Mouse (Mus musculus): Measurements from ENCODE around the gene Slc22a6. TPM values are rescaled to one million over a fixed set of nuclear protein-coding genes. Genes with fewer than 3 reads are reported as not detected.
A peak's percentile ranks its signal among the peaks of the same experiment; 100 is the strongest.

Slc22a6 gene
- polyA plus RNA-seq, 1 experiment from 2014 or later: 3.3 TPM

- no peak within 1 kb of the TSS for H3K9ac ChIP-seq
- peak within 1 kb of the TSS; percentile 83 for H3K4me2 ChIP-seq (replicated peaks)
- ATAC-seq (ENCODE audit: low FRiP score): no peak
- H3K9me3 ChIP-seq (replicated peaks): no peaks in the 10 kb centered on the region
- H3K27me3 ChIP-seq: peaks cover 17% of the 10 kb centered on the region
- H3K36me3 ChIP-seq: no peaks in the 10 kb centered on the region
- no peak within 1 kb of the TSS for H3K4me3 ChIP-seq
- whole genome bisulfite sequencing: 73% methylated on average over 9 of the region's 9 CpGs
- no peak within 1 kb of the TSS for H3K27ac ChIP-seq
- H3K4me1 ChIP-seq: peaks cover 14% of the 10 kb centered on the region
These were observed 45.6 kb downstream of the Slc22a6 start, which contains the start of gene Chrm1 for GRCm38 (mm10) chr19:8663360-8663839. Chrm1 (plus strand) TSS chr19:8663789.

GRCm38 (mm10) chr19:8663911-8664421 lies 46.1 kb downstream of the Slc22a6 start:
- Histone ChIP-seq H3K9ac (no peak overlapping the region), H3K27me3 (peaks cover 17% of the 10 kb centered on the region), H3K36me3 (no peaks in the 10 kb centered on the region), H3K4me2 (replicated peaks) (0 out of 2 replicates have a peak overlapping the region, but pooled peaks have one; percentile 17), H3K27ac (no peak overlapping the region), H3K4me3 (no peak overlapping the region), H3K9me3 (replicated peaks) (no peaks in the 10 kb centered on the region), H3K4me1 (peaks cover 14% of the 10 kb centered on the region)
- WGBS: 39% methylated on average over 9 of the region's 10 CpGs
- no peak for ATAC-seq (ENCODE audit: low FRiP score)

- no peak overlapping the region for H3K27ac ChIP-seq
- no peaks in the 10 kb centered on the region for H3K9me3 ChIP-seq (replicated peaks)
- no peak for ATAC-seq (ENCODE audit: low FRiP score)
- H3K4me2 ChIP-seq (replicated peaks): no peak overlapping the region
- H3K4me3 ChIP-seq: no peak overlapping the region
- no peak overlapping the region for H3K9ac ChIP-seq
- no peaks in the 10 kb centered on the region for H3K36me3 ChIP-seq
- peaks cover 17% of the 10 kb centered on the region for H3K27me3 ChIP-seq
- H3K4me1 ChIP-seq: peaks cover 14% of the 10 kb centered on the region
- 86% methylated on average over 3 of the region's 3 CpGs for WGBS
These were observed 47.0 kb downstream of the Slc22a6 start for GRCm38 (mm10) chr19:8664859-8665258.

GRCm38 (mm10) chr19:8665746-8666145 lies 47.9 kb downstream of the Slc22a6 start:
- Histone ChIP-seq H3K9ac (no peak overlapping the region), H3K27me3 (peaks cover 17% of the 10 kb centered on the region), H3K4me1 (peaks cover 14% of the 10 kb centered on the region), H3K9me3 (replicated peaks) (no peaks in the 10 kb centered on the region), H3K27ac (no peak overlapping the region), H3K36me3 (no peaks in the 10 kb centered on the region), H3K4me2 (replicated peaks) (no peak overlapping the region), H3K4me3 (no peak overlapping the region)
- WGBS: 52% methylated on average over 5 of the region's 5 CpGs
- ATAC-seq (ENCODE audit: low FRiP score): no peak

- no peak overlapping the region for H3K27ac ChIP-seq
- WGBS: 88% methylated on average over 3 of the region's 3 CpGs
- H3K9ac ChIP-seq: no peak overlapping the region
- H3K27me3 ChIP-seq: no peaks in the 10 kb centered on the region
- no peaks in the 10 kb centered on the region for H3K9me3 ChIP-seq (replicated peaks)
- H3K36me3 ChIP-seq: no peaks in the 10 kb centered on the region
- no peak overlapping the region for H3K4me2 ChIP-seq (replicated peaks)
- no peak overlapping the region for H3K4me3 ChIP-seq
- no peak for ATAC-seq (ENCODE audit: low FRiP score)
- H3K4me1 ChIP-seq: no peaks in the 10 kb centered on the region
These were observed 55.0 kb downstream of the Slc22a6 start for GRCm38 (mm10) chr19:8672859-8673258.

- Histone ChIP-seq H3K36me3 (no peaks in the 10 kb centered on the region), H3K9ac (no peak overlapping the region), H3K27me3 (no peaks in the 10 kb centered on the region), H3K27ac (no peak overlapping the region), H3K4me2 (replicated peaks) (no peak overlapping the region), H3K4me3 (no peak overlapping the region), H3K4me1 (no peaks in the 10 kb centered on the region), H3K9me3 (replicated peaks) (no peaks in the 10 kb centered on the region)
- ATAC-seq (ENCODE audit: low FRiP score): no peak
- WGBS: 70% methylated on average over 9 of the region's 9 CpGs
These were observed 55.7 kb downstream of the Slc22a6 start for GRCm38 (mm10) chr19:8673336-8674063.

Other genes starting within 250 kb of the Slc22a6 start
- gene Slc22a30, start 212.9 kb upstream of the Slc22a6 start, polyA plus RNA-seq (2016; fragmentation: Nextera tagmentation; extraction: Ambion mirVana): not detected in 2 replicates
- 0.89 and 0.93 TPM in 2 replicates for gene Slc22a8, start 26.8 kb upstream of the Slc22a6 start, polyA plus RNA-seq (2016; fragmentation: Nextera tagmentation; extraction: Ambion mirVana)
- gene Chrm1, start 45.8 kb downstream of the Slc22a6 start, polyA plus RNA-seq (2016; fragmentation: Nextera tagmentation; extraction: Ambion mirVana): 0.61 and 0.94 TPM in 2 replicates
- 126 and 127 TPM in 2 replicates for gene Slc3a2, start 105.3 kb downstream of the Slc22a6 start, polyA plus RNA-seq (2016; fragmentation: Nextera tagmentation; extraction: Ambion mirVana)
- gene Wdr74, start 117.8 kb downstream of the Slc22a6 start, polyA plus RNA-seq (2016; fragmentation: Nextera tagmentation; extraction: Ambion mirVana): 72.6 and 73.3 TPM in 2 replicates
- 2.4 and 4.5 TPM in 2 replicates for gene 1700092M07Rik, start 122.7 kb downstream of the Slc22a6 start, polyA plus RNA-seq (2016; fragmentation: Nextera tagmentation; extraction: Ambion mirVana)
- 128 and 132 TPM in 2 replicates for gene Stx5a, start 123.4 kb downstream of the Slc22a6 start, polyA plus RNA-seq (2016; fragmentation: Nextera tagmentation; extraction: Ambion mirVana)
- 190 and 196 TPM in 2 replicates for gene Nxf1, start 139.0 kb downstream of the Slc22a6 start, polyA plus RNA-seq (2016; fragmentation: Nextera tagmentation; extraction: Ambion mirVana)
- 189 and 213 TPM in 2 replicates for gene Tmem223, start 153.0 kb downstream of the Slc22a6 start, polyA plus RNA-seq (2016; fragmentation: Nextera tagmentation; extraction: Ambion mirVana)
- 36.9 and 39.7 TPM in 2 replicates for gene Tmem179b, start 156.4 kb downstream of the Slc22a6 start, polyA plus RNA-seq (2016; fragmentation: Nextera tagmentation; extraction: Ambion mirVana)
- gene Taf6l, start 168.4 kb downstream of the Slc22a6 start, polyA plus RNA-seq (2016; fragmentation: Nextera tagmentation; extraction: Ambion mirVana): 31.8 and 32.4 TPM in 2 replicates
- 146 and 149 TPM in 2 replicates for gene Polr2g, start 180.5 kb downstream of the Slc22a6 start, polyA plus RNA-seq (2016; fragmentation: Nextera tagmentation; extraction: Ambion mirVana)
- 6.5 and 7.4 TPM in 2 replicates for gene Zbtb3, start 184.5 kb downstream of the Slc22a6 start, polyA plus RNA-seq (2016; fragmentation: Nextera tagmentation; extraction: Ambion mirVana)
- 55.6 and 61.4 TPM in 2 replicates for gene Ttc9c, start 201.3 kb downstream of the Slc22a6 start, polyA plus RNA-seq (2016; fragmentation: Nextera tagmentation; extraction: Ambion mirVana)
- 6.2 and 6.8 TPM in 2 replicates for gene Hnrnpul2, start 202.0 kb downstream of the Slc22a6 start, polyA plus RNA-seq (2016; fragmentation: Nextera tagmentation; extraction: Ambion mirVana)
- not detected in 2 replicates for gene AC129217.1, start 211.7 kb downstream of the Slc22a6 start, polyA plus RNA-seq (2016; fragmentation: Nextera tagmentation; extraction: Ambion mirVana)
- gene Bscl2, start 219.4 kb downstream of the Slc22a6 start, polyA plus RNA-seq (2016; fragmentation: Nextera tagmentation; extraction: Ambion mirVana): 65.8 and 66.1 TPM in 2 replicates
- gene Gng3, start 221.2 kb downstream of the Slc22a6 start, polyA plus RNA-seq (2016; fragmentation: Nextera tagmentation; extraction: Ambion mirVana): 171 and 176 TPM in 2 replicates
- 0.49 and 0.82 TPM in 2 replicates for gene Lrrn4cl, start 232.7 kb downstream of the Slc22a6 start, polyA plus RNA-seq (2016; fragmentation: Nextera tagmentation; extraction: Ambion mirVana)

All from hindbrain, embryonic 12.5 days (tissue).